Mouse (Mus musculus) lung, embryonic 15.5 days (tissue): ENCODE data around the gene 0610010K14Rik. TPM values are rescaled to one million over a fixed set of nuclear protein-coding genes. Genes with fewer than 3 reads are reported as not detected.

Source experiments
- ATAC-seq: fragments of 200-750 bp; cut with Nextera tagmentation; 2 replicates; pipeline ENCODE4 v1.8.0; 2017; ENCODE audit warnings: moderate number of reproducible peaks, borderline replicate concordance; ENCODE audit not compliant: low FRiP score, low TSS enrichment; ENCODE audit errors: extremely low read depth
- H3K27ac ChIP-seq: fragments of 300-500 bp; sonication (generic); 2 replicates; pipeline ENCODE4 v1.5.1; 2015; ENCODE audit warnings: moderate library complexity, mild to moderate bottlenecking, inconsistent platforms
- H3K27me3 ChIP-seq: fragments of 300-500 bp; sonication (generic); 2 replicates; pipeline ENCODE4 v1.6.1; 2015; ENCODE audit warnings: inconsistent platforms
- H3K36me3 ChIP-seq: fragments of 300-500 bp; sonication (generic); 2 replicates; pipeline ENCODE4 v1.6.1; 2015; ENCODE audit warnings: inconsistent platforms
- H3K4me1 ChIP-seq: fragments of 300-500 bp; sonication (generic); 2 replicates; pipeline ENCODE4 v1.6.1; 2015; ENCODE audit warnings: inconsistent platforms
- H3K4me2 ChIP-seq: fragments of 300-500 bp; sonication (generic); 2 replicates; pipeline ENCODE4 v1.6.1; 2015; ENCODE audit warnings: inconsistent platforms, mild to moderate bottlenecking, moderate library complexity
- H3K4me3 ChIP-seq: fragments of 300-500 bp; sonication (generic); 2 replicates; pipeline ENCODE4 v1.5.1; 2015; ENCODE audit warnings: mild to moderate bottlenecking, inconsistent platforms
- H3K9ac ChIP-seq: fragments of 300-500 bp; sonication (generic); 2 replicates; pipeline ENCODE4 v1.6.1; 2015; ENCODE audit warnings: inconsistent platforms
- H3K9me3 ChIP-seq: fragments of 300-500 bp; sonication (generic); 2 replicates; pipeline ENCODE4 v1.6.1; 2016; ENCODE audit warnings: inconsistent platforms
- WGBS: fragments of 180-500 bp; shearing (Covaris S2); methylation state at CpG from one replicate; pipeline ENCODE4 v1.1.7; 2015; 5-methylcytosine and 5-hydroxymethylcytosine counted together
- polyA plus RNA-seq: library from polyadenylated mRNA; unstranded; fragments of >200 nt; fragmentation: Nextera tagmentation; extraction: Ambion mirVana; gene quantifications from 2 replicates; pipeline ENCODE4 v1.2.1, GENCODE M21; 2015

The 0610010K14Rik gene
- polyA plus RNA-seq, result 175 and 179 TPM in 2 replicates

DNA sequence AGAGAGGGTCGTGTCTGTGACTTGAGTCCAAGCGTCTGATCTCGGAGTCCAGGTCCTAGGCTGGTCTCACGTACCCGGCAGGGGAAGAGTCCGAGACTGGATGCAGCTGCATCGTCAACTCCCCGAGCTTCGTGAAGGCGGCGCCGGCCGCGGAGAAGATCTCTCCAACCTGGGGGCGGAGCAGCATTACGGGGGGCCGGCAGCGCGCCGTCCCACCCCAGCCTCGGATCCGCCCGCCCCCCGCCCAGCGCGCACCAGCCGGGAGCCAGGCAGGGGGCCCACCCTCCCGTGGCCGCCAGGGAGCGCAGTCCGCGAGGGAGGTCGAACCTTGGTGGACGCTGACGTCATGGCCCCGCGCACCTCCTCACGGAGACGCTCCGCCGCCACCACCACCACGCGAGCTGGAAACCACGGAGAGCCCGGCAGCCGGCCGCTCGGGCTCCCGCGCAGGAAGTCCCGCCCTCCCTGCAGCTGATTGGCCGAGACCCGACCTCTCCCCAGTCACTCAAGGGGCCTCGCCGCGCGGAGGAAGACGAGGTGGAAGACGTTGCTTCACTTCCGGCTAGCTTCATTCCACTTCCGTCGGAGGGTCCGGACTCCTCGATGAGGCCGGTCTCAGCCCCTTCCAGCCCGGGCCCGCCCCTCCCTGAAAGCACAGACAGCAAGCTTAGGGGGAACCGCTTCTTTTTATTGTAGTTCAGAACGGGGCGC lies at the start of gene 0610010K14Rik:
Gene 0610010K14Rik (minus strand): TSS at position 458 of the 711 bp plus-strand sequence.
- H3K4me2 ChIP-seq, result peak within 1 kb of the TSS; percentile 84
- WGBS, result under 1% methylated on average over 70 of the region's 70 CpGs

DNA sequence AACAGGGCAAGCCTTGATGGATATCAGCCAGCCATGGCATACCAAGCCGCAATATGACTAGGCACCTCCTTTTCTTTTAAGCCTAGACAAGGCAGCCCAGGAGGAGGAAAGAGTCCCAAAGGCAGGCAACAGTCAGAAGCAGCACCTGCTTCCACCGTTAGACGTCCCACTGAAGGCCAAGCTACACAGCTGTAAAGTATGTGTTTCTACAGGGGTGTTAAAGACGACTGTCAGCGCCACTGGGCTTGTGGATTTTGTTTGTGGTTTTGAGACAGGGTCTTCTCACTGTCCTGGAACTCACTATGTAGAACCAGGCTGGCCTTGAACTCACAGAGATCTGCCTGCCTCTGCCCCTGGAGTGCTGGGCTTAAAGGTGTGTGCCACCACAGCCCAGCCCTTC lies 48.0 kb upstream of the 0610010K14Rik start:
- no peak for ATAC-seq
- Histone ChIP-seq H3K9me3 (no peaks in the 10 kb centered on the region), H3K27me3 (no peaks in the 10 kb centered on the region), H3K9ac (no peak overlapping the region), H3K4me3 (no peak overlapping the region), H3K36me3 (no peaks in the 10 kb centered on the region), H3K4me2 (no peak overlapping the region), H3K4me1 (peaks cover 8% of the 10 kb centered on the region), H3K27ac (no peak overlapping the region)
- 59% methylated on average over 5 of the region's 5 CpGs for WGBS

More for the DNA sequence above, at the start of gene 0610010K14Rik:
- Histone ChIP-seq H3K27ac (peak within 1 kb of the TSS; percentile 94), H3K4me3 (peak within 1 kb of the TSS; percentile 90), H3K27me3 (no peaks in the 10 kb centered on the region), H3K4me1 (peaks cover 44% of the 10 kb centered on the region), H3K36me3 (peaks cover 11% of the 10 kb centered on the region), H3K9me3 (no peaks in the 10 kb centered on the region), H3K9ac (peak within 1 kb of the TSS; percentile 88)
- peak; percentile 90 for ATAC-seq

- Histone ChIP-seq H3K27ac (no peak overlapping the region), H3K4me3 (no peak overlapping the region), H3K9ac (no peak overlapping the region), H3K4me2 (no peak overlapping the region), H3K4me1 (peaks cover 8% of the 10 kb centered on the region), H3K27me3 (no peaks in the 10 kb centered on the region), H3K36me3 (no peaks in the 10 kb centered on the region), H3K9me3 (no peaks in the 10 kb centered on the region)
- WGBS, result 58% methylated on average over 3 of the region's 3 CpGs
- no peak for ATAC-seq
Measured at GRCm38 (mm10) chr11:70284757-70285156, 47.0 kb upstream of the 0610010K14Rik start.

- H3K4me3 ChIP-seq, result no peak overlapping the region
- WGBS, result 57% methylated on average over 4 of the region's 4 CpGs
- H3K36me3 ChIP-seq, result no peaks in the 10 kb centered on the region
- no peak overlapping the region for H3K27ac ChIP-seq
- no peak for ATAC-seq
- H3K4me2 ChIP-seq, result no peak overlapping the region
- no peak overlapping the region for H3K9ac ChIP-seq
- H3K27me3 ChIP-seq, result no peaks in the 10 kb centered on the region
- H3K9me3 ChIP-seq, result no peaks in the 10 kb centered on the region
- peaks cover 3% of the 10 kb centered on the region for H3K4me1 ChIP-seq
Measured at GRCm38 (mm10) chr11:70283666-70284065, 46.0 kb upstream of the 0610010K14Rik start.

- peak; percentile 62; the same call in 1 of the 2 replicates for ATAC-seq
- H3K27ac ChIP-seq, result peak overlapping the region; percentile 60
Measured at GRCm38 (mm10) chr11:70280441-70280840, 42.7 kb upstream of the 0610010K14Rik start.

DNA sequence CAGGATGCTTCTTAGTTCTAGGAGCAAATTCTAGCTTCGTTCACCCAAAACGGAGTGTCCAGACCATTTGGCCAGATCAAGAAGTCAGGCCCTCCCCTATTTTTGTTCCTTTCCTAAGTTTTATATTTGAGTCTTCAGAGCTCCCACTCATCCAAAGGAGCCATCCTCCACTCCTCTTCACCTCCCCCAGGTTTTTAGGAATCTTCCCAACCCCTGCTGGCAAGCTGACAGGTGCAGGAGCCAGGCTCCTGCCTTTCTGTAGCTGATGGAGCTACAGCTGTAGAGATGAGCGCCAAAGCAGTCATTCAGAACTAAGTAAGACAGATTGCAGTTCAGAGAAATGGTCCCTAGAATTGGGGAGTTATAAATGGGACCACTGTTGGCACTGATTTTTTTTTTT lies 41.2 kb upstream of the 0610010K14Rik start:
- H3K4me2 ChIP-seq, result no peak overlapping the region
- H3K27ac ChIP-seq, result no peak overlapping the region
- no peak overlapping the region for H3K9ac ChIP-seq
- ATAC-seq, result no peak
- H3K9me3 ChIP-seq, result no peaks in the 10 kb centered on the region
- H3K4me3 ChIP-seq, result no peak overlapping the region
- no peaks in the 10 kb centered on the region for H3K36me3 ChIP-seq
- no peaks in the 10 kb centered on the region for H3K27me3 ChIP-seq
- 88% methylated on average over 3 of the region's 3 CpGs for WGBS
- H3K4me1 ChIP-seq, result peaks cover 2% of the 10 kb centered on the region

More at GRCm38 (mm10) chr11:70280441-70280840, 42.7 kb upstream of the 0610010K14Rik start:
- Histone ChIP-seq H3K36me3 (no peaks in the 10 kb centered on the region), H3K9ac (no peak overlapping the region), H3K9me3 (no peaks in the 10 kb centered on the region), H3K4me3 (no peak overlapping the region), H3K4me2 (no peak overlapping the region), H3K4me1 (peaks cover 3% of the 10 kb centered on the region), H3K27me3 (no peaks in the 10 kb centered on the region)
- WGBS, result 41% methylated on average over 3 of the region's 3 CpGs

DNA sequence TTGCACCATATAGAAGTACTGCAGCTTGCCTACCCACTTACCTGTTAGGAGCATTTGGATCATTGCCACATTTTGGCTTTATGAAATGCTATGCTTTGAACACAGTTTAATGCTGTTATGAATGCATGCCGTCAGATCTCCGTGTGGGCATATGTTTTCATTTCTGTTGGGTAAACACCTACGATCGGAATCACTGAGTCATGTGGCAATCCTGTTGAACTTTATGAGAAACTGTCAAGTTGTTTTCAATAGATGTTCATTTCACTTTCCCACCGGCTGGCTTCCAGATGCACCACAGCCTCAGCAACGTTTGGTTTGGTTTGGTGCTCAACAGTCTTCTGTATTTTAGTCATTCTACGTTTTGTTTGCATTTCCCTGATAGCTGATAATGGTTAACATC lies 33.9 kb upstream of the 0610010K14Rik start:
- Histone ChIP-seq H3K9ac (no peak overlapping the region), H3K27me3 (no peaks in the 10 kb centered on the region), H3K9me3 (no peaks in the 10 kb centered on the region), H3K4me1 (no peaks in the 10 kb centered on the region), H3K4me2 (no peak overlapping the region), H3K27ac (no peak overlapping the region), H3K36me3 (no peaks in the 10 kb centered on the region), H3K4me3 (no peak overlapping the region)
- ATAC-seq, result no peak
- 67% methylated on average over 7 of the region's 7 CpGs for WGBS

DNA sequence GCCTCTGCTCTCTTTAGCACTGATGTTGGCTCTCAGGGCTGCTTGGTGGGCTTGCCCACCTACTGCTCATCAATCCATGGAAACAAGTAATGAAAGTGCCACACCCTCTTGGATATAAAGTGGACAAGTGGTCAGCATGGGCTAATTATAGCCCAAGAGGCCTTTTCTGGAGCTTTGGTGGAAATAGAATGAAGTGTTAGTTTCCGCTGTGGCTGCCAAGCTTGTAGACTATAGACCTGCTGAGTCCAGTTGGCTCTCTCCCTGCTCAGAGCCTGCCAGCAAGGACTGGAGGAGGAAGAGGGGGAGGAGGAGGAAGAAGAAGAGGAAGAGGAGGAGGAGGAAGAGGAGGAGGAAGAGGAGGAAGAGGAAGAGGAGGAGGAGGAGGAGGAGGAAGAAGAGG lies 28.7 kb upstream of the 0610010K14Rik start:
- no peak overlapping the region for H3K27ac ChIP-seq
- peaks cover 3% of the 10 kb centered on the region; the same call in 1 of the 2 replicates for H3K4me1 ChIP-seq
- ATAC-seq, result no peak

DNA sequence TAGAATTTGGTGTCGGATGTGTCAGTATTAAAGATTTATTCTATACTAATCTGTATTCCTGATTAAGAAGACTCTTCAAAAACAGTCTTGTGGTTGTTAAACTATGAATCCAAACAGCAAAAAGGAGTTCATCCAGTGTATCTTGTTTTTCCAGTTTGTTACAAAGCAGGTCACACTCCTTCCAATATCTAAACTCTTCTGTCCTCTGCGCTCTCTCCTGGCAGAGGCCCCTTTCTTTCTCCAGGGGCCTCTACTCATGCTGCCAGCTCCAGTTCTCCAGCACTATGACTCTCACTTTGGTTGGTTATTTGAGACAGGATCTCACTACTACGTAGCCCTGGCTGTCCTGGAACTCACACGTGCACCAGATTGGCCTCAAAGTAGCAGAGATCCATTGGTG lies 28.1 kb upstream of the 0610010K14Rik start:
- Histone ChIP-seq H3K9ac (no peak overlapping the region), H3K4me3 (no peak overlapping the region), H3K9me3 (no peaks in the 10 kb centered on the region), H3K27me3 (no peaks in the 10 kb centered on the region), H3K4me2 (no peak overlapping the region), H3K36me3 (no peaks in the 10 kb centered on the region), H3K27ac (no peak overlapping the region), H3K4me1 (peaks cover 3% of the 10 kb centered on the region; the same call in 1 of the 2 replicates)
- WGBS, result 57% methylated on average over 4 of the region's 4 CpGs
- ATAC-seq, result no peak

More for the DNA sequence above, 28.7 kb upstream of the 0610010K14Rik start:
- Histone ChIP-seq H3K4me3 (no peak overlapping the region), H3K9ac (no peak overlapping the region), H3K4me2 (no peak overlapping the region), H3K27me3 (no peaks in the 10 kb centered on the region), H3K9me3 (no peaks in the 10 kb centered on the region), H3K36me3 (no peaks in the 10 kb centered on the region)
- 76% methylated on average over 1 of the region's 1 CpGs for WGBS

DNA sequence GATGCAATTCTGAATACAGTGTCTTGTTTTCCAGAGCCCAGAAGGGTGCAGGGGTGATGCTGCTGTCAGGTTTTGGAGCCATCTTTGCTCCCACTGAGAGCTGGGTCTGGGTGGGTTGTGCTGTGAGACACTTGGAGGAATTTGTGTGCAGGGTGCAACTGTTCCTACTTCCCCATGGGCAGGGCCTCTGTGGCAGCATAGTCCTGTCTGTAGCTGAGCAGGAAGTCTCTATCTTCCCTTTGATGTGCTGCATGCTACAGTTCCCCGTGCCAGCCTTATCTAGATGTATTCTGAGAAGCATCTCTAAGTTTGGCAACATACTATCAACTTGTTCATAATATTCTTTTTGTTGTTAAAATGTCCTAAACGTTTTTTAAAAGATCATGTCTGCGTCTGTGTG lies 27.5 kb upstream of the 0610010K14Rik start:
- H3K4me3 ChIP-seq, result no peak overlapping the region
- H3K9me3 ChIP-seq, result no peaks in the 10 kb centered on the region
- H3K9ac ChIP-seq, result no peak overlapping the region
- no peak overlapping the region for H3K4me2 ChIP-seq
- no peak overlapping the region for H3K27ac ChIP-seq
- no peaks in the 10 kb centered on the region for H3K27me3 ChIP-seq
- no peak for ATAC-seq
- H3K4me1 ChIP-seq, result peaks cover 3% of the 10 kb centered on the region; the same call in 1 of the 2 replicates
- H3K36me3 ChIP-seq, result no peaks in the 10 kb centered on the region
- WGBS, result 33% methylated on average over 3 of the region's 3 CpGs

GRCm38 (mm10) chr11:70259035-70259434 lies 21.3 kb upstream of the 0610010K14Rik start:
- Histone ChIP-seq H3K4me3 (no peak overlapping the region), H3K9me3 (no peaks in the 10 kb centered on the region), H3K9ac (no peak overlapping the region), H3K4me2 (no peak overlapping the region), H3K4me1 (0 out of 2 replicates have a peak, but pooled peaks cover 14% of the 10 kb centered on the region), H3K27me3 (peaks cover 20% of the 10 kb centered on the region), H3K27ac (no peak overlapping the region), H3K36me3 (no peaks in the 10 kb centered on the region)
- 90% methylated on average over 4 of the region's 4 CpGs for WGBS
- ATAC-seq, result no peak

GRCm38 (mm10) chr11:70254931-70255531 lies 17.3 kb upstream of the 0610010K14Rik start, which contains the start of gene Alox12:
Alox12 (minus strand) TSS chr11:70255353.
- H3K4me1 ChIP-seq, result 0 out of 2 replicates have a peak, but pooled peaks cover 14% of the 10 kb centered on the region
- ATAC-seq, result peak; percentile 49; the same call in 1 of the 2 replicates
- peak within 1 kb of the TSS; percentile 68 for H3K4me2 ChIP-seq
- WGBS, result 2% methylated on average over 25 of the region's 25 CpGs
- peak within 1 kb of the TSS; percentile 40 for H3K4me3 ChIP-seq
- no peaks in the 10 kb centered on the region for H3K36me3 ChIP-seq
- peaks cover 49% of the 10 kb centered on the region for H3K27me3 ChIP-seq
- peak within 1 kb of the TSS; percentile 42; the same call in 1 of the 2 replicates for H3K9ac ChIP-seq
- no peaks in the 10 kb centered on the region for H3K9me3 ChIP-seq
- H3K27ac ChIP-seq, result no peak within 1 kb of the TSS
